Comparison of ENCODE assay signal across 18 mouse cellular contexts in the genomic region with DNA sequence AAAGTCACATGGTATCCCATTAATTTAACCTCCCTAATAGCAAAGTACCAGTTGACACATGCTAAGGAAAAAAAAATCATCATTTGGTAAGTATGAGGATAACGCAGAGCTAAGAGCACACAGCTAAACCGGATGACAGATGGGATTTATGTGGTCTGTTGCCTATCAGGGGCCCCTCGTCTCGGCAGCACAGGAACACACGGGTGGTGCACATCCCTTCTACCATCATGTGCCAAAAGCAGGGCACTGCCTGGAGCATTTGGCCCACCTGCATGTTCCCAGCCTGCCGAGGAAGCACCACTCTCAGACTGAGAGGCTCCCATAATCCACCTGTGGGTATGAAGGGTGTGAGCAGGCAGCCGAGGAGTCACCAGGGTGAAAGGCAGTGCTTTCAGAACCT.
DNase-seq lines count a peak whose midpoint lies in the region; ATAC-seq and TF ChIP-seq lines count a peak whose summit lies in the region.
"Had no signal": no experiment of that assay in that cellular context is flagged by ENCODE, and none has a peak within 500 bp of the region (broad histone marks: within the 10 kb centered on the region; RNA-seq: fewer than 3 reads in every experiment).

No protein-coding gene starts in this region.

- ATAC-seq in liver, embryonic 11.5 days (replicated peaks; ENCODE audit: low FRiP score) = peak; percentile 30; the same call in 1 of the 2 replicates
- ATAC-seq in liver, postnatal 0 days = no peak
- no peak for ATAC-seq in liver, embryonic 14.5 days (ENCODE audit: insufficient read depth)
- ATAC-seq in megakaryocyte-erythroid progenitor cell, adult 5-6 weeks (replicated peaks; ENCODE audit: low FRiP score, low TSS enrichment, poor library complexity, severe bottlenecking) = no peak
- ATAC-seq: forebrain, embryonic 14.5 days; lung, postnatal 0 days had no signal

- peaks cover 14% of the 10 kb centered on the region for H3K4me1 ChIP-seq in liver, embryonic 11.5 days (replicated peaks; ENCODE audit: control insufficient read depth, insufficient read depth, low read length)
- peaks cover 7% of the 10 kb centered on the region for H3K4me1 ChIP-seq in liver, postnatal 0 days (ENCODE audit: insufficient read depth)
- peaks cover 25% of the 10 kb centered on the region in 2 experiments for H3K4me1 ChIP-seq in liver, embryonic 14.5 days (replicated peaks; ENCODE audit: control insufficient read depth in 2 of 2, insufficient read depth in 2 of 2, low read length in 1 of 2)
- H3K4me1 ChIP-seq: midbrain, embryonic 12.5 days had no signal

- H3K36me3 ChIP-seq in liver, embryonic 11.5 days (ENCODE audit: control insufficient read depth, insufficient read depth, low read length) = peaks cover 12% of the 10 kb centered on the region
- peaks cover 33% of the 10 kb centered on the region for H3K36me3 ChIP-seq in liver, postnatal 0 days (replicated peaks; ENCODE audit: insufficient read depth, low read length)
- H3K36me3 ChIP-seq in liver, embryonic 14.5 days (replicated peaks; ENCODE audit: control insufficient read depth, insufficient read depth, low read depth) = peaks cover 27% of the 10 kb centered on the region

- no peak overlapping the region for H3K4me3 ChIP-seq in liver, embryonic 11.5 days (ENCODE audit: low read depth, low read length)
- H3K4me3 ChIP-seq in liver, postnatal 0 days (ENCODE audit: low read depth, low read length) = no peak overlapping the region
- H3K4me3 ChIP-seq in liver, embryonic 14.5 days (ENCODE audit: insufficient read depth in 1 of 2, low read depth in 2 of 2, low read length in 2 of 2) = no peak overlapping the region
- H3K4me3 ChIP-seq: midbrain, embryonic 12.5 days had no signal

- TF ChIP-seq EP300 in liver, postnatal 0 days (IDR thresholded peaks at IDR 0.05; ENCODE audit: low read depth) = no peak
- no peak for TF ChIP-seq EP300 in liver, embryonic 14.5 days (IDR thresholded peaks at IDR 0.05; ENCODE audit: low read depth)

- H3K9ac ChIP-seq in liver, embryonic 11.5 days (ENCODE audit: low read depth, low read length) = no peak overlapping the region
- H3K9ac ChIP-seq in liver, postnatal 0 days (replicated peaks) = no peak overlapping the region
- H3K9ac ChIP-seq in liver, embryonic 14.5 days (replicated peaks) = no peak overlapping the region; the same call in 1 of the 2 replicates
- H3K9ac ChIP-seq: midbrain, embryonic 12.5 days had no signal

- no peaks in the 10 kb centered on the region for H3K9me3 ChIP-seq in liver, embryonic 11.5 days (ENCODE audit: control insufficient read depth, low read length)
- no peaks in the 10 kb centered on the region for H3K9me3 ChIP-seq in liver, postnatal 0 days (ENCODE audit: low read length)
- H3K9me3 ChIP-seq in liver, embryonic 14.5 days (ENCODE audit: control insufficient read depth, low read length) = no peaks in the 10 kb centered on the region
- H3K9me3 ChIP-seq: midbrain, embryonic 12.5 days had no signal

- H3K27me3 ChIP-seq in liver, embryonic 11.5 days (replicated peaks; ENCODE audit: control insufficient read depth, insufficient read depth, low read length) = no peaks in the 10 kb centered on the region
- no peaks in the 10 kb centered on the region for H3K27me3 ChIP-seq in liver, postnatal 0 days (ENCODE audit: insufficient read depth, low read length)
- no peaks in the 10 kb centered on the region for H3K27me3 ChIP-seq in liver, embryonic 14.5 days (ENCODE audit: control insufficient read depth, insufficient read depth, low read length)
- H3K27me3 ChIP-seq: CH12.LX; midbrain, embryonic 12.5 days had no signal

- peak; percentile 10 for DNase-seq in adrenal gland, postnatal 14 days
- DNase-seq in adrenal gland, adult 8-10 months = no peak
- DNase-seq in liver, embryonic 11.5 days (ENCODE audit: low spot score) = no peak
- DNase-seq in liver, postnatal 0 days = no peak
- DNase-seq in cerebellum, adult 11 months = peak; percentile 13
- no peak for DNase-seq in liver, embryonic 14.5 days (ENCODE audit: low read depth in 3 of 3, low spot score in 3 of 3)
- no peak for DNase-seq in ovary, postnatal 14 days (ENCODE audit: low spot score)
- DNase-seq: heart, postnatal 36 days; kidney, adult 18-20 months; kidney, postnatal 4 days; layer of hippocampus, postnatal 36 days; right cerebral cortex, adult 18-20 months had no signal

- H3K4me2 ChIP-seq in liver, embryonic 11.5 days = no peak overlapping the region
- H3K4me2 ChIP-seq in liver, postnatal 0 days (ENCODE audit: low read depth, low read length) = no peak overlapping the region
- H3K4me2 ChIP-seq in liver, embryonic 14.5 days (ENCODE audit: low read depth) = no peak overlapping the region
- H3K4me2 ChIP-seq: heart, embryonic 11.5 days; midbrain, embryonic 12.5 days had no signal

- H3K27ac ChIP-seq in liver, embryonic 11.5 days (ENCODE audit: low read depth, low read length) = no peak overlapping the region; the same call in 1 of the 2 replicates
- no peak overlapping the region for H3K27ac ChIP-seq in liver, postnatal 0 days (ENCODE audit: low read depth)
- H3K27ac ChIP-seq in liver, embryonic 14.5 days = peak overlapping the region; percentile 80
- H3K27ac ChIP-seq: midbrain, embryonic 12.5 days had no signal

- 78% methylated on average over 7 of the region's 7 CpGs for WGBS in liver, embryonic 11.5 days
- 60% methylated on average over 7 of the region's 7 CpGs for WGBS in liver, postnatal 0 days (ENCODE audit: insufficient replicate concordance)
- 46% methylated on average over 7 of the region's 7 CpGs for WGBS in liver, embryonic 14.5 days (ENCODE audit: insufficient replicate concordance)

- no peak for TF ChIP-seq CTCF in liver, postnatal 0 days (IDR thresholded peaks at IDR 0.05; ENCODE audit: low read depth)
- no peak for TF ChIP-seq CTCF in liver, embryonic 14.5 days (IDR thresholded peaks at IDR 0.05; ENCODE audit: low read depth)

Comparison
In these comparisons a context has a peak if more than half of its experiments do, and no peak if none do; other contexts are left out.
1. DNase-seq: peak in adrenal gland, postnatal 14 days (single experiment) and cerebellum, adult 11 months (single experiment); none in adrenal gland, adult 8-10 months (single experiment), liver, embryonic 11.5 days (single experiment), liver, postnatal 0 days (single experiment), liver, embryonic 14.5 days (0 of 3) and ovary, postnatal 14 days (single experiment).